Mouse (Mus musculus) Patski (cell line): ENCODE results near the gene Wdr20. TPM values are rescaled to one million over a fixed set of nuclear protein-coding genes. Genes with fewer than 3 reads are reported as not detected.

Experiments used
- ATAC-seq: fragments of 100-300 bp; one replicate; pipeline ENCODE4 v1.8.0; 2021
- CTCF ChIA-PET: fragments of 350-600 bp; sonication (Branson Sonifier 250); formaldehyde crosslinking; loops from one replicate; lab custom pipeline; 2022; ENCODE audit warnings: inconsistent platforms; lab: Charles Lee
- POLR2A ChIA-PET: fragments of 350-600 bp; sonication (Branson Sonifier 250); formaldehyde crosslinking; loops from one replicate; lab custom pipeline; 2022; ENCODE audit warnings: antibody characterized with exemption, inconsistent platforms; lab: Charles Lee
- DNase-seq: peaks from one replicate; pipeline ENCODE4 v3.0.0-alpha.2; 2011; ENCODE audit warnings: low read depth, low spot score
- H3K27me3 ChIP-seq: fragments of 371-371 bp; one replicate; pipeline ENCODE4 v1.5.1; 2021
- CTCF ChIP-seq: fragments of 100-300 bp; IDR thresholded peaks from one replicate; pipeline ENCODE4 v1.5.1; 2021
- in situ Hi-C: fragments of 300-500 bp; cut with MboI; formaldehyde crosslinking; loops from 3 replicates; pipeline ENCODE4 v1.11.1; 2018; ENCODE audit warnings: low pct_unique_long_range_greater_than_20kb, mixed read lengths
- polyA plus RNA-seq: library from polyadenylated mRNA; unstranded; gene quantifications from one replicate; pipeline ENCODE4 v1.2.3, GENCODE M21; 2021

The Wdr20 gene
- polyA plus RNA-seq, 1 experiment from 2014 or later, result 30.2 TPM

DNA sequence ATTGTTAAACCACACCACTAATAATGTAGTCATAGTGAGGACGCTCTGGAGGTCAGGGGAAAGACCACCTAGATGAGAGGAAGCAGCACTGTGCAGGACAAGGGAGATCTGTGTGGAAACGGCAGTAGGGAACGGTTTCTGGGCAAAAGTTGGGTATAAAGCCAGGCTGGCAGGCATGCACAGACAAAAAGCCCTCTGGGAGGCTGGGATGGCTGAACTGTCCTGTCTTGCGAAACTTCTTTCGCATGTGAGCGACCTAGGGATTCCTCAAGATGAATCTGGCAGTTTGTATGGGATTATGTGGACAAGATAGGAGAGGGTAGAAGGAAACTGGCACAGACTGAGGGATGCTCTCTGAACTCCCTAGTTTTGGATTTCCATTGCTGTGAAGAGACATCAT is 34.2 kb downstream of the Wdr20 start:
- POLR2A ChIA-PET, result no interaction called here
- DNase-seq (no peak), ATAC-seq (no peak)
- in situ Hi-C loops, result no loop called here
- H3K27me3 ChIP-seq, result no peaks in the 10 kb centered on the region
- CTCF ChIA-PET, result no interaction called here
- TF ChIP-seq CTCF, result no peak

DNA sequence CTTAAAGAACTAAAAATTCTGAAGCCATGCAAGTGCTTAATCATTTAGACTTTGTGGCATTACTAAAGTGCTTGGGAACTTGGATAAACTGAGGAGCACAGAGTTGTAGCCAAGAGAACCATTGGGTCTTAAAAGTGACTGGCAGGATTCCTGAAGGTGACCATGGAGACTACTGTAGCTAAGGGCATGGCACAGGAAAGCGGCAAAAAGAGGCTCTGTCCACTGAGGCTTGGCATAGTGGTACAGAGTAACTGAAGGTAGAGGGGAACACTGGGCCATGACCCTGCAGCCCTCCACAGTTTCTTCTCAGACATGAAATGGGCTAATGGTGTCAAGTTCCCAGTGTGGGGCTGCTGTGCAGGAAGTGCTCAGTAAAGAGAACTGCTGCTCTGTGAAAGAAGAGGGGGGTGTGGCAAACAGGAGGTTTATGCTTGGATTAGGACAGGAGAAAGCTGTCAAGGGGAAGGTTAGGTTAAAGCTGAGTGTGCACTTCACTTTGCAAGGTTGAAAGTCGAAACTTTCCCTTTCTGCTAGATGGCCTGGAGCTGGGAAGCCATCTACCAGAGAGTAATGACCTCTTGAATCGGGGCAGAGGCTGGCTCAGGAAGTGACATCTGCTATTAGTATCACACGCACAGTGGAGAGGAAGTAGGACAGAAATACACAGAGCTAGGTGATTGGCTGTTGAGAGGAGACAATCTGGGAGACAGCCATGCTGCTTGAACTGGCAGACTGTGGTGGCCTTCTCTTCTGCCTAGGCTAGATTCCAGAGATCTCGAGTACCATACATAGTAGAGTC is 38.1 kb downstream of the Wdr20 start:
- ATAC-seq (no peak), DNase-seq (no peak)
- ChIA-PET CTCF (no interaction called here), POLR2A (no interaction called here)
- H3K27me3 ChIP-seq, result no peaks in the 10 kb centered on the region
- no peak for TF ChIP-seq CTCF
- in situ Hi-C loops, result no loop called here

DNA sequence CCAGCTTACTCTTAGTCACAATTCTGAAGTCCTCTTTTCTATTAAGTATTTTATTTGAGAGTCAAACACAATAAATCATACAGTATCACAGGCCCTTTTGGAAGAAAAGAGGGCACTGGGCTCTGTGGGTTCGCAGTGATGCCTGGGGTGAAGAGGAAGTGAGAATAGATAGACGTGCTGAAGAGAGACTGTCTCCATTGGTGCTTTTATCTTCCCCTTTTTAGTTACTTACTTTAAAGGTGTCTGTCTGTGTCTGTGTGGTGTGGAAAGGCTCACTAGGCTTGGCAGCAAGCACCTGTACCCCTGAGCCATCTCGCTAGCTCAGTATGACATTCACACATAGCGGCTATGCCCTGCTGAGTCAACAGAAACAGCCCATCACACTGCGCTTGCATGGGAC is 40.1 kb downstream of the Wdr20 start:
- in situ Hi-C loops, result no loop called here
- POLR2A ChIA-PET, result no interaction called here
- no peaks in the 10 kb centered on the region for H3K27me3 ChIP-seq
- TF ChIP-seq CTCF, result no peak
- ATAC-seq (no peak), DNase-seq (no peak)
- CTCF ChIA-PET, result no interaction called here

DNA sequence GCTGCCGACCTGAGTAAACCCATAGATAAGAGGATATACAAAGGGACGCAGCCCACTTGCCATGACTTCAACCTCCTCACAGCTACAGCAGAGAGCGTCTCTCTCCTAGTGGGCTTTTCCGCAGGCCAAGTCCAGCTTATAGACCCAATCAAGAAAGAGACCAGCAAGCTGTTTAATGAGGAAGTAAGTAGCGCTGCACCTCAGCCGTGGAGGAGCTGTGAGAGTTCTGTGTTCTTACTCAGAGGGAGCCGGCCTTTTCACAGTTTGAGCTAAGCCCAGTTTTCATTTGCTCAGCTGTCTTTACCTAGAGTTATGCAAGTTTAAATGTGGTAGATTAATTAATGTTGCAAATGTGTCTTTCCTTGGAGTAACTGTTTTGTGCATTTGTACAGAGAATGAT is 41.6 kb downstream of the Wdr20 start:
- POLR2A ChIA-PET, result interaction anchor here (1.0 kb wide), 1 partner anchor 11 kb away, joined by 3 read pairs; no protein-coding TSS in a partner anchor

DNA sequence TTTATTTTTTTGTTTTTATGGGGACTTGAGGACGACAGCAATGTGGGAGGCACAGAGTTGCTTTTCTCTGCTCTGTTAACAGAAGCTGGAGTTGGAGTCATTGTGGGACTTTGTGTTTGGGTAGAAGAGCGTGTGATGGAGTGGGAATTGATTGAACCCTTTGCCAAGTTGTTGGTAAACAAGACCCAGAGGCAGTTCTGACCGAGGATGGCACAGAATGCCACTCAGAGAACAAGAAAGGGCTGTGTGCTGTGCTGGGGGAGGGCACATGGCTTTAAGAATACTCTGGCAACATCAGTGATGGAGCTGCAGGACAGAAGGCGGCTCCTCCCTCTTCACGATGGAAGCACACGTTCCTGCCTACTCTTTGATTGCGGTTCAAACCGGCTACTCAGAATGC is 43.4 kb downstream of the Wdr20 start:
- in situ Hi-C loops, result no loop called here
- ATAC-seq (no peak), DNase-seq (no peak)
- POLR2A ChIA-PET, result interaction anchor here (0.7 kb wide), 1 partner anchor 28 kb away, joined by 5 read pairs; no protein-coding TSS in a partner anchor
- CTCF ChIA-PET, result interaction anchor here (1.3 kb wide), 1 partner anchor 9 kb away, joined by 3 read pairs; no protein-coding TSS in a partner anchor
- H3K27me3 ChIP-seq, result no peaks in the 10 kb centered on the region
- TF ChIP-seq CTCF, result no peak

More for the DNA sequence above, 41.6 kb downstream of the Wdr20 start:
- in situ Hi-C loops, result no loop called here
- DNase-seq (no peak), ATAC-seq (no peak)
- no peaks in the 10 kb centered on the region for H3K27me3 ChIP-seq
- CTCF ChIA-PET, result no interaction called here
- TF ChIP-seq CTCF, result no peak

DNA sequence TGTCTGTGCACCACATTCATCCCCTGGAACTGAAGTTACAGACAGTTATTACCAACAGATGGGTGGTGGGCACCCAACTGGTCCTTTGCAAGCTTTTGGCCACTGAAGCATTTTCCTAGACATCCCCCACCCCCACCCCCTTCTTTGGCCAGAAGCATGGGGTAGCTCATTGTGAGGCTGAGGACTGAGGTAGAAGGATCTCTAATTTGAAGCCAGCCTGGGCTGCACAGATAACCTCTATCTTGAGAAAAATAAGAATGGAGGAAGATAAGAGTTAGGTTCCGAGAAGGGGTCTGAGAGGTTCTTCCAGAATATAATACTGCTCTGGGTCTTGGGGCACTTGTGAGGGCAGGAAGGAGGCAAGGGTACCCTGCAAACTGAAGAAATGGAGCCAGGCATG is 44.5 kb downstream of the Wdr20 start:
- in situ Hi-C loops, result no loop called here
- DNase-seq (no peak), ATAC-seq (no peak)
- no peak for TF ChIP-seq CTCF
- ChIA-PET CTCF (no interaction called here), POLR2A (interaction anchor here (0.6 kb wide), 1 partner anchor 1083 kb away, joined by 5 read pairs; no protein-coding TSS in a partner anchor)
- no peaks in the 10 kb centered on the region for H3K27me3 ChIP-seq

DNA sequence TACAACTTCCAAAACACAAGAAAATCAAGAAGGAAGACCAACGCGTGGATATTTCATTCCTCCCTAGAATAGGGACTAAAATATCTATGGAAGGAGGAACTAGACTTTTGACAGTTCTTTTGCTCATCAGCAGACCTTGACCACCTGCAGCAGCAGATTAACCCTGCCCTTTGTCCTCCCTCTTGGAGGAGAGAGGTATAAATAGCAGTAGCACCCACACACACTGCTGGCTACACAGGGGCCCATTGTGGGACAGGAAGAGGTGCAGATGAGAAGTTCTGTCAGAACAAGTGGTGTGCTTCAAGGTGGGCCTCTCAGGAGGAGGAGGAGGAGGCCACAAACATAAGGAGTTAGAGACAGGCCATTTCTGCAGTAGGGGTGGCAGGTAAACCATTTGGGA is 46.5 kb downstream of the Wdr20 start:
- ChIA-PET CTCF (no interaction called here), POLR2A (no interaction called here)
- in situ Hi-C loops, result no loop called here
- no peak for DNase-seq
- no peak for ATAC-seq
- H3K27me3 ChIP-seq, result no peaks in the 10 kb centered on the region
- no peak for TF ChIP-seq CTCF

DNA sequence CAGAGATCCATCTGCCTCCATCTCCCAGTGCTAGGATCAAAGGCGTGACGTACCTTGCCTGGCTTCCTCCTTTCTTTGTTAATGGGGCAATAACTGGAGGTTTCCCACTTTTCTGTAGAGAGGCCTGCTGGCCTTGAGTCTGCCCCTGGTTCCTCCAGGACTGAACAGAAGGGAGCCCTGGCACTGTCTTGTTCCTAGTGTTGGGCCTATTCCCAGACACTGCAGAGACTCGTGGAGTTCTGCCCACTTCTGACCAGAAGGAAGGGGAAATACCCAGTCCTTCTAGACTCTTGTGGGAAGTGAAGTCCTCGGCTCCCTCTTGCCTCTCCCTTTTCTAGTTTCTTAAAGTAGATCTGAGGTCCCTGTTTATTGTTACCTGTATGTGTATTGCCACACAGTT is 48.5 kb downstream of the Wdr20 start:
- ATAC-seq (no peak), DNase-seq (no peak)
- ChIA-PET POLR2A (no interaction called here), CTCF (no interaction called here)
- TF ChIP-seq CTCF, result no peak
- in situ Hi-C loops, result no loop called here
- no peaks in the 10 kb centered on the region for H3K27me3 ChIP-seq

DNA sequence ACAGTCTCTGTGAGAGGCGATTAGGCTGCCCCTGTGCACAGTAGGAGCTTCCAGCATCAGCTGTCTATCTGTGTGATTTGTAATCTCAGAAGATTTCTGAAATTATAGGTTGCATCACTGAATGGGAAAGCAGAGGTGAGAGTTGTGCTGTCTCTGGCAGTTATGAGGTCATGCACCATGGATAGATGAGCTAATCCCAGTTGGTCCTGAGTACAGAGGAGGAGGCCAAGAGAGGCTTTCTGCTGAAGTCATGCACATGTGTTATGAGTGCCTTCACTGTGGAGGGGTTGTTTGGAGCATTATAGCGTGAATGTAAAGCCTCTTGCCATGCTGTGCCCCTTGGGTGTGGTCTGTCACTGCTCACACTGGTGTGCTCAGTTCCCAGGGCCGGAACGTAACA is 52.8 kb downstream of the Wdr20 start:
- DNase-seq, result no peak
- POLR2A ChIA-PET, result interaction anchor here (0.8 kb wide), 1 partner anchor 11 kb away, joined by 3 read pairs; no protein-coding TSS in a partner anchor
- in situ Hi-C loops, result no loop called here
- TF ChIP-seq CTCF, result no peak
- CTCF ChIA-PET, result interaction anchor here (0.8 to 1.6 kb wide), 4 partner anchors 10 to 192 kb away, joined by 3 to 4 read pairs (median 3); partner anchors contain the start of gene Hsp90aa1
- no peaks in the 10 kb centered on the region for H3K27me3 ChIP-seq
- peak; percentile 60 for ATAC-seq

DNA sequence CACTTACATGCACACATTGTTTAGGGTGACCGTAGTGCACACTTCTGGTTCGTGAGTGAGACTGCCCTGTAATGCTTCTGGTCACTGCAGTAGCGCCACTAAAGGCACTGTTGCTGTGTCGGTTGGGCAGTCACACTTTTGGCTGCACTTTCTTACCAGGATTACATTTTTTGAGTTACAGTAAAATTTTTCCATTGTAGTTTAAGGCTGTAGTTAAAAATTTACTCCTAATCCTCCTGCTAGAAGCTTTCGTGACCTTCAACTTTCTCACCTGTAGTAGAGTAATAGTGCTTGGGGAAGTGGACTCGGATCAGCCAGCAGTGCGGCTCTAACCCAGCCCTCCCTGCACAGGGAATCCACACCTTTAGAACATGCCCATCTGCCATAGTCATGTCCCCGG is 53.3 kb downstream of the Wdr20 start:
- POLR2A ChIA-PET, result no interaction called here
- DNase-seq (no peak), ATAC-seq (no peak)
- in situ Hi-C loops, result no loop called here
- H3K27me3 ChIP-seq, result no peaks in the 10 kb centered on the region
- TF ChIP-seq CTCF, result no peak
- CTCF ChIA-PET, result interaction anchor here (0.8 to 1.6 kb wide), 3 partner anchors 39 to 192 kb away, joined by 3 to 4 read pairs (median 3); partner anchors contain the start of gene Hsp90aa1

DNA sequence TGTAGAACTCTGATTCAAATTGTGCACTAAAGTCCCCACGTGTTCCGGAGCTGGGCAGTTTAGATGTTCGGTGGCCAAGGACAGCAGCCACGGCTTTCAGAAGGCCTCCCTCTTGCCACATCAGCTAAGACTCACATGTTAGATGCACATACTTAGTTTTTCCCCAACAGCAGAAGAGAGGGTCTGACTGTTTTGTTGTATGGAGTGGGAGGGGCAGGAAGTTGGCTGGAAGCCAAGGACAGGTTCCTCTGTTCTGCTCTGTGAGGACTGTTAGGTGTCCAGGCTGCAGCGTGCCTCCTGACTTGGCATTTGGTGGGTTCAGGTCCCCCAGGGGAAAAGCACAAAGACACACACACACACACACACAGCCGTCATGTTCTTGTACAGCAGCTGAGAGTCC is 57.3 kb downstream of the Wdr20 start:
- no peaks in the 10 kb centered on the region for H3K27me3 ChIP-seq
- ATAC-seq, result no peak
- CTCF ChIA-PET, result no interaction called here
- in situ Hi-C loops, result no loop called here
- no peak for DNase-seq
- TF ChIP-seq CTCF, result no peak
- POLR2A ChIA-PET, result no interaction called here
